In genomic region chr16:10033416-10033979, GRCm38 (mm10) we compare ENCODE assay signal across 12 mouse cellular contexts. TPM values are rescaled to one million over a fixed set of nuclear protein-coding genes. Genes with fewer than 3 reads are reported as not detected.
A peak's percentile ranks its signal among the peaks of the same experiment; 100 is the strongest.
DNase-seq lines count a peak whose midpoint lies in the region.
"Had no signal": no experiment of that assay in that cellular context is flagged by ENCODE, and none has a peak within 500 bp of the region (broad histone marks: within the 10 kb centered on the region; RNA-seq: fewer than 3 reads in every experiment).

No protein-coding gene starts in this region.

- peak; percentile 26 to 32 for DNase-seq in layer of hippocampus, adult 8-10 months (ENCODE audit: low spot score in 2 of 2)
- DNase-seq in layer of hippocampus, postnatal 25 days (ENCODE audit: extremely low spot score in 1 of 2, low spot score in 1 of 2), result no peak
- peak; percentile 77 to 86 for DNase-seq in frontal cortex, adult 2 months (ENCODE audit: extremely low spot score in 1 of 2, low spot score in 1 of 2)
- DNase-seq in left cerebral cortex, adult 9 months (ENCODE audit: low spot score in 2 of 2), result peak; percentile 69 to 73
- peak; percentile 78 for DNase-seq in telencephalon, adult 2 months (ENCODE audit: low read depth, low spot score)
- DNase-seq in thymus, postnatal 25 days, result no peak
- DNase-seq in kidney, adult 8-10 months, result no peak
- DNase-seq: cerebellum, adult 11 months; kidney, adult 11 months had no signal

RNA-seq across cellular contexts. Expression of gene Grin2a, which starts 38.1 kb away (rescaled TPM):
- 100 to 1,000 TPM; 300 to 419 (median 352) TPM for total RNA-seq in layer of hippocampus, adult 8-10 months (2022)
- total RNA-seq in layer of hippocampus, postnatal 25 days (2021), result 100 to 1,000 TPM; 304 to 416 TPM
- 30.1 and 32.4 TPM in 2 replicates for polyA plus RNA-seq in frontal cortex, adult 2 months (2012; rRNA removed)
- total RNA-seq: liver, adult 2 months; MEL had no signal
- polyA plus RNA-seq: activated CD4-positive, CD25-positive, alpha-beta regulatory T cell, adult 4 months; liver, adult 2 months had no signal

Comparison
In these comparisons a context has a peak if more than half of its experiments do, and no peak if none do; other contexts are left out.
1. DNase-seq: peak in layer of hippocampus, adult 8-10 months (2 of 2), frontal cortex, adult 2 months (2 of 2), left cerebral cortex, adult 9 months (2 of 2) and telencephalon, adult 2 months (single experiment); none in layer of hippocampus, postnatal 25 days (0 of 2), thymus, postnatal 25 days (single experiment) and kidney, adult 8-10 months (0 of 2).